Mouse (Mus musculus) bone marrow, adult 2 months (tissue): ENCODE measurements around the gene Brpf1.

Experiments
- CTCF ChIP-seq: fragments of 200-500 bp; IDR thresholded peaks from 2 replicates; pipeline ENCODE4 v1.5.1; 2011; ENCODE audit warnings: low read length, control low read depth; ENCODE audit not compliant: control insufficient read depth, insufficient read depth
- POLR2A ChIP-seq: fragments of 200-500 bp; IDR thresholded peaks from 2 replicates; pipeline ENCODE4 v1.6.1; 2011; ENCODE audit warnings: low read depth, mild to moderate bottlenecking, control low read depth, low read length, borderline replicate concordance; ENCODE audit not compliant: control insufficient read depth

GRCm38 (mm10) chr6:113361476-113361875, 54.5 kb downstream of the Brpf1 start:
- TF ChIP-seq POLR2A, result no peak
- no peak for TF ChIP-seq CTCF
